Mouse (Mus musculus) megakaryocyte, adult 5-6 weeks (primary cell): ENCODE results near the gene Myl4. TPM values are rescaled to one million over a fixed set of nuclear protein-coding genes. Genes with fewer than 3 reads are reported as not detected.

Source experiments
- ATAC-seq: 2 replicates; pipeline ENCODE4 v1.8.0; 2016; ENCODE audit warnings: mild to moderate bottlenecking, inconsistent platforms; ENCODE audit not compliant: poor library complexity, severe bottlenecking
- total RNA-seq, 2 experiments: library from RNA; stranded (forward) in 1 of 2; stranded (reverse) in 1 of 2; fragments of 153-499, 151-499 nt in 1 of 2; fragments of 221-1000, 200-1000 nt in 1 of 2; gene quantifications; 2 replicates each; pipeline versions ENCODE4 v1.2.3 to v1.2.4; 2015 to 2017

Myl4 gene
- total RNA-seq, 2 experiments from 2014 or later = 0.11 TPM; not detected in 1

- ATAC-seq = no peak
Measured at GRCm38 (mm10) chr11:104627616-104628301, 77.3 kb downstream of the Myl4 start.

GRCm38 (mm10) chr11:104628566-104628965, 78.1 kb downstream of the Myl4 start:
- no peak for ATAC-seq

DNA sequence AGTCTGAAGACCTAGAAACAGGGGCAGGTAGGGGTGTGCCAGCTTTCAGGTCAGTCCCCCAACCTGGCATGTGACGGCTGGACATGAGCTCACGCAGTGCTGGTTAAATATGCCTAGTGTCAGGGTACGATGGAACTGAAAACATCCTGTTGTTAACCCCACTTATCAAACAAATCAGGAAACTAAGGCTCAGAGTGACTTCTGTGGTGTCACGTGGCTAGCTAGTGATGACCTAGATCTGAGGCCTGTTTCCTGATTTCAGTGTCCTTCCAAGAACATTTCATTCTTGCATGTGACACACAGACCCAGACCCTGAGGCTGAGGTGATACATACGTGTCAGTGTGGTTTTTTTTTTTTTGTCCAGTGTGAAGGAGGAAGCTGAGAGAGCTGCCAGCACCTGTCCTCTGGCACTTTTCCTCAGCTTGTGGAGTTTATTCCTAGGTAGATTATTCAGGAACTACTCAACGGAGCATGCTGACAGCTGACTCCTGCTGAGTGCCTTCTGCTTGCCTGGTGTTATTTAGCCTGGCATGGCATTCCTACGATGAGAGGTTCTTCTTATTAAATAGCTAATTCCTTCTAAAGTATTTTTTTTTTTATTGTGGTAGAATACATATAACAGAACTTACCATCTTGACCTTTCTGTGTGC, 79.8 kb downstream of the Myl4 start:
- ATAC-seq = peak; percentile 25

DNA sequence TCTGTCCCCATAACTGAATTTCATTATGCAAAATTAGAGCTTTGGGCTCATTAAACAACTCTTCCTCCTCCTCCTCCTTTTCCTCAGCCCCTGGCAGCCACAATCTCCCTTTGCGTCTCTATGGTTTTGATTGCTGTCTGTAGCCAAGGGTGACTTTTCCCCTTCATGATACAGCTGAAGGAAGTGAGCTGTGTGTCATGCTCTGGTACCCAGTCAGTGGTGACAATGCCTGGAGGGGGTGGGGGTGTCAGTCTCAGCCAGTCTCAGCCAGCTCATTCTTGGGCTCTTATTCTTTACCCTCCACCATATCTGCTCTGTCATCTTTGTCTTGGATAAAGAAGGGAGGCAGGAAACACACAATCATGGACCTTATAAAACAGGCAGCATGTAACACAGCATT, 80.8 kb downstream of the Myl4 start:
- no peak for ATAC-seq

GRCm38 (mm10) chr11:104637010-104637409, 86.5 kb downstream of the Myl4 start:
- peak; percentile 70 for ATAC-seq

GRCm38 (mm10) chr11:104638006-104638405, 87.5 kb downstream of the Myl4 start:
- no peak for ATAC-seq

GRCm38 (mm10) chr11:104638906-104639305, 88.4 kb downstream of the Myl4 start:
- ATAC-seq = peak; percentile 20; the same call in 1 of the 2 replicates

DNA sequence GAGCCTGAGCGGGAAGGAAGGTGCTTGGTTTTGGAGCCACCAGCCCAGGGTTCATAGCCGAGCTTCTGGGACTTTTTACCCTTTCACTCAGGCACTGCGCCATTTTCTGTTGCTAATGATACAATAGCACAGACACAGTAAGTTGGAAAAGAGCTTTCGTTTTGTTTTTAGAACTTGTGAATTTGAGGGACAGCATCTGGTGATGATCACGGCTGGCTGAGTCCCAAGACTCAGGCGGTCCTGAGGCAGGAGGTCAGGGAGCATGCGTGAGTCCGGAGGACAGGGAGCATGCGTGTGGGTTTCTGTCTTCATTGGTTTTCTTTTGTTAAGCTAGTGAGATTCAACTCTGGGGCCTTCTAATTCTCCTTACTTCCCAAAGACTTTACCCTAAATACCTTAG, 89.2 kb downstream of the Myl4 start:
- ATAC-seq = no peak

DNA sequence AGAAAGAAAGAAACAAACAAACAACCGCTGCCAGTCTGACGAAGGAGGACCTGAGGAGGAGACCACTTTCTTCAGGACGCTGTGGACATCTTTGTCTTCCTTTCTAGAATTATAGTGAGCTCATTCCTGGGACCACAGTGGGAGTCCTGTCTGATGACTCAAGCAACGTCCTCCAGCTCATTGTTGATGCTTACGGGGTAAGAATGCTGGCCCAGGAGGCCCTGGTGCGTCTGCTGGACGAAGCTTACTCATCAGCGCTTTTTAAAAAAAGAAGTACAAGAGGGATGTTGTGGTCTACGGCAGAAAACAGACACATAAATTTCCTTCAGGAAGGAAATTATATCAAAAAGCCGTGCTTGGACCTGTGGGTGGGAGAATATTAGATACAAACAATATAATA, 90.4 kb downstream of the Myl4 start:
- no peak for ATAC-seq

DNA sequence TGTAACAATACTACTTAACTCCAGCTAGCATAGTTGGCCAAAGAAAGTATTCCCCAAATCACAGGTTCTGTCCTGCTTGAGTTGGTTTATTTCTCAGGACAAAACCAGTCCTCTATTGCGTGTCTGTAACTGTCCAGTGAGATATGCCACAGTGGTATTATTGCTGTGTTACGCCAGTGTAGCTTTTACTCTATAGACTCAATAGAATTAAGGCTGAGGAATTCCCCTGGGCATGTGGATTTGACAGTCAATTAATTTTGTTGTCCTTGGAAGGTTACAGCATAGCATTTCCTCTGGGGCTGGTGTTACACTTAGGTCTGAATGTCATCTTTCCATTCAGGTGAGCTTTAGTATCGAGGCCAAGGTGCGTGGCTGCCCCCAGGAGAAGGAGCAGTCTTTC, 92.8 kb downstream of the Myl4 start:
- ATAC-seq = no peak

Other genes with a start within 250 kb of the Myl4 start
- 50.8 and 51.7 TPM in 2 replicates for gene Kansl1, start 81.8 kb upstream of the Myl4 start, total RNA-seq (2015)
- gene Kansl1, start 81.8 kb upstream of the Myl4 start, total RNA-seq (2017) = 27.5 and 33.3 TPM in 2 replicates
- gene Cdc27, start within 50 bp of the Myl4 start, total RNA-seq (2015) = 49.4 and 51.3 TPM in 2 replicates
- 45.1 and 52.1 TPM in 2 replicates for gene Cdc27, start within 50 bp of the Myl4 start, total RNA-seq (2017)
- 7.1 and 8.6 TPM in 2 replicates for gene Itgb3, start 57.3 kb downstream of the Myl4 start, total RNA-seq (2015)
- 20.6 and 23.8 TPM in 2 replicates for gene Itgb3, start 57.3 kb downstream of the Myl4 start, total RNA-seq (2017)
- gene Gm11639, start 135.0 kb downstream of the Myl4 start, total RNA-seq (2015) = not detected in 2 replicates
- gene Gm11639, start 135.0 kb downstream of the Myl4 start, total RNA-seq (2017) = not detected in 2 replicates